Mouse (Mus musculus) splenic B cell, adult 2 months (primary cell): Measurements from ENCODE around the gene Trem1.

ENCODE experiments used
- DNase-seq: peaks from one replicate; pipeline ENCODE4 v3.0.0-alpha.2; 2011; ENCODE audit warnings: low read depth, low spot score
- H3K27me3 ChIP-seq: 2 replicates; pipeline ENCODE4 v1.6.1; 2012; ENCODE audit warnings: mild to moderate bottlenecking, low read length, moderate library complexity, mixed read lengths; ENCODE audit not compliant: control insufficient read depth, poor library complexity, insufficient read depth, severe bottlenecking
- H3K36me3 ChIP-seq: 2 replicates; pipeline ENCODE4 v1.6.1; 2012; ENCODE audit warnings: mild to moderate bottlenecking, low read length, moderate library complexity, mixed read lengths; ENCODE audit not compliant: control insufficient read depth, poor library complexity, insufficient read depth, severe bottlenecking

Gene Trem1

DNA sequence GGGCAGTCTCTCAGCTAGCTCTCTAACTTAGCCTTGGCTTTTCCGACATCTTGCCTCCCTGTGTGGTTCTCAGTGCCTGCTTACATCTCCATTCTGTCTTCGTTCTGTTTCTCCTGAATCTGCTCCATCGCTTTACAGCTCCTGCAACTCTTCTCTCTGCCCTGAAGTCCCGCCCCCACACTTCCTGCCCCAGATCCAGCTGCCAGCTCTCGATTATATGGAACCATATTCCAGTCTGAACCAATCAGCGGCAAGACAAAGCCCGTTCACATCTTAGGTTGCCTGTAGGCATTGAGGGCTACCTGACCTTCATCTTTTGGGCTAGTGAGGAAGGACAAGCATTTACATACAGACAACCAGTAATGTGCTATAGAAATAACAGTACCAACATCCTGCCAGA, 18.1 kb downstream of the Trem1 start:
- H3K36me3 ChIP-seq: no peaks in the 10 kb centered on the region
- DNase-seq: no peak
- H3K27me3 ChIP-seq: no peaks in the 10 kb centered on the region

DNA sequence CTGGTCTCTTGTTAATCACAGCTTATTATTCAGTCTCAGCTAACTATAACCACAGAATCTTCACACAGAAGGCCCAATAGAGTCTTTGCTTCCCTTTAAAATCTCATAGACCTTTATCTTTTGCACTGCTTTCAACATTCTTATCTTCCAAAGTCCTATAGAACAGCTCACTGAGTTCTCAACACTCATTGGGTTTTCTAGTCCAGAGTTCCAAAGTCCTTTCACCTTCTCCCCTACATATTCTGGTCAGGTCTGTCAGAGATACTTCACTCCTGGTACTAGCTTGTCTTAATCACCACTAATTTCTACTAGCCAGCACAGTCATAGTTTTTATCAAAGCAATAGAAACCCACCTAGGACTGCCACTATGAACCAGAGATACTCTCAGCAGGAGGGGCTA, 24.0 kb downstream of the Trem1 start:
- no peak for DNase-seq
- H3K27me3 ChIP-seq: no peaks in the 10 kb centered on the region
- no peaks in the 10 kb centered on the region for H3K36me3 ChIP-seq

DNA sequence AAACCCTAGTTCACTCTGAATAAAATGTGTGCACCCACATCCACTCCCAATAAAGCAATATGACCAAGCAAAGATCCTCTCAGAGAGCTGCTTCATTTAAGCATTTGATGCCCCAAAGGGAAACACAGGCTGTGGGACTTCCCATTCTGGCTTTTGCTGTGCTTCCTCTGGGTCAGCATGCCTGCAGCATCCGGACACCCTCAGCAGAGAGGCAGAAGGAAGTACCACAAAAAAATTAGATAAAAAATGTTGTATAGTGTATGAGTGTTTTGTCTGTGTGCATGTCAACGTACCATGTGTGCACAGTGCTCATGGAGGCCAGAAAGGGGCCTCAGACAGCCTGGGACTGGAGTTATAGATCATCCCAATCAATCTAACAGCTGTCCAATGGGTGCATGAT, 29.3 kb downstream of the Trem1 start:
- H3K36me3 ChIP-seq: no peaks in the 10 kb centered on the region
- H3K27me3 ChIP-seq: no peaks in the 10 kb centered on the region
- no peak for DNase-seq

DNA sequence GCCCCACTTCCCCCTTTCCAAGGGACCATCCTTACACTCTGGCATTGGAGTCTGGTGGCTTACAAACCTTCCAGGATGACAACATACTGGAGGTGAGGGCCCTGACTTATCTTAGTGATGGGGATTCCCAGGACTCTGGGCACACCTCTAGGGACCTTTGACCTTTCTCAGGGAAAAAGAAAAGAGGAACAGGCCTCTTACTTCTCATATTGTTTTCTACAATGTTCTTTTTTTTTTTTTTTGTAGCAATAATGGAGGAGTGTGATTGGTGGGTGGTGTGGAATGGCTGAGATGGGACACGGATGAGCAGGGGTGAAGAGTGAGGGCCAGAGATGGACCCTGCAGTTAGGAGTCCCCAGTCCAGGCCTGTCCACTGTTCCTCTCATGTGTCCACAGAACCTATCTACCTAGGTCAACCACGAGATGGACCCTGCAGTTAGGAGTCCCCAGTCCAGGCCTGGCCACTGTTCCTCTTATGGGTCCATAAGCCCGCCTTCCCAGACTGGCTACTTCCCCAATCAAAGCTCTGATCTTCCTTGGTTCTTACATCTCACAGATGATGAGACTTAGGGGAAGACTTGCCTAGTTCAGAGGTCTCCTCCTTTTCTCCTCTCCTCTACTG, 31.3 kb downstream of the Trem1 start, which contains the start of gene Treml4:
Treml4 (plus strand) TSS at position 555 of the 622 bp plus-strand sequence.
- H3K27me3 ChIP-seq: no peaks in the 10 kb centered on the region
- H3K36me3 ChIP-seq: no peaks in the 10 kb centered on the region
- DNase-seq: peak; percentile 39

DNA sequence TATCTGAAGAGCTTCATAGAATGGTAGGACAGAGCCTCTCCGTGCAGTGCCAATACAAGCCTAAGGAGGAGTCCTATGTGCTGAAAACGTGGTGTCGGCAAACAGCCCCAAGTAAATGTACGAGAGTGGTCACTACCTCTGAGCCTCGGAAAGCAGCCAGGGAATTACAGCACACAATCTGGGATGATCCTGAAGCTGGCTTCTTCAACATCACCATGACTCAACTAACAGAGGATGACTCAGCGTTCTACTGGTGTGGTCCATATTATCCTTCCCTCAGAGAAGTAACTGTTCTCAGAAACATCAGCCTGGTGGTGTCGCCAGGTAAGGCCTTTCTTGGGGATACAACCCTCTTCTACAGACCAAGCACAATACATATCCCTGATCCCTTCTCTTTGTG, 32.1 kb downstream of the Trem1 start:
- no peak for DNase-seq
- no peaks in the 10 kb centered on the region for H3K36me3 ChIP-seq
- H3K27me3 ChIP-seq: no peaks in the 10 kb centered on the region

DNA sequence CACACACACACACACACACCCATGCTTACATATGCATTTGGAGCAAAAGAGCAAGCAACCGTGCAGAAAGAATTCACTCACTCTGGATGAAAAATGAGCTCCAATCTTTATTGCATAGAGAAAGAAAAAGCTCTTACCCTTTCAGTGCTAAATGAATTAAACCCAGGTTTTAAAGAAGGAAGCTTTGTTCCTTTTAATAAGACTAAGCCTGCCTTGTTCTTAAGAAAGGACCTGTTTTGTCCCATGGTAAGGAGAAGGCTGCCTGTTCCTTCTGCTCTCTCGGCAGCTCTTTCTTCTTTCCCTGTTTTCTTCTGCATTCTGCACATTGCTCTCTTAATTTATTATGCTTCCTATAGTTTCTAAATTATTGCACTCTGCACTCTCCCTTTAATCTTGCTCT, 33.6 kb downstream of the Trem1 start:
- no peak for DNase-seq
- Histone ChIP-seq H3K36me3 (no peaks in the 10 kb centered on the region), H3K27me3 (no peaks in the 10 kb centered on the region)

DNA sequence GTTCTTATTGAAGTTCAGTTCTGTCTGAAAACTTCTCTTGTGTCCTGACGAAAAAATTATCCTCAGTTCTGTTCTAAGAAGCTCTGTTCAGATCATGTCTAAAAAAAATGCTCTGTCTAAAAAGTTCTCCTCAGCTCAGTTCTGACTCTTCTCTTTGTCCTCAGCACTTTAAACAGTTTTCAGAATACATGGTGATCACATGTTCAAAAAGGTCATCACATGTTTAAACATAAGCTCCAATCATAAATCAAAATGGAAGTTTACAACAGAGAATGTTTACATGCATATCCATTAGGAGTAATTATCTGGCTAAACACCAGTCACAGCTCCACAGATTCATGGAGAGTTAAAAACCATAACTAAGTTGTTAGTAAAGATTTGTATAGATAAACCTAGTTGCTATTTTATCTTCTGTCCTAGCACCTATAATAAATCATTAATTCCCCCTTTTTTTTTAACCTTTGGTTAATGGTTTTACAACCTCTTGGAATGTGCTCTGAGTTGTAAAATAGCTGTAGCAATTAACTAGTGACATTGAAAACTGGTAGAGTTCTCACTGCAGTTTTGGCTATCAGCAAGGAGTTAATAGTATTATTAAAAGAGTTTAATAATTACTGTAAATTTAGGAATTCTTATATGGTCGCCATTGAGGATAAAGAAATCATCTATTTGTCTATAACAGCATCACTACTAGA, 34.2 kb downstream of the Trem1 start:
- H3K27me3 ChIP-seq: no peaks in the 10 kb centered on the region
- no peaks in the 10 kb centered on the region for H3K36me3 ChIP-seq
- DNase-seq: no peak

DNA sequence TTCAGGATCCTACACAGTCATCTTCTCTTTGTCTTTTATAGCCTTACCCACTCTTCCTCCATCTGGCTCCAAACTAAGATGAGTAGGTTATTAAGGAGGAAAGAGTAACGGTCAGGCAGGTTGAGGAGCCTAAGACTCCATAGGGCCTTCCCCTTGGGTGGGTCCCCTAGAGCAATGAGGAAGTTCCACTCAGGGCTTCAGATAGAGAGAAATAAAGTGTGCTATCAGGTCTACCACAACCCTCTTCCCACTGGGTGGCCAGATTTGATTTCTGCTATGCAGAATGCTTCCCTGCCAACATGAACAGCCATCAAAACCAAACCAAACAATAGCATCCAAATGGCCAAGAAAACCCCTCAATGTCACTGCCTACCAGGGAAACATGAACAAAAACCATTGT, 35.0 kb downstream of the Trem1 start:
- peak; percentile 38 for DNase-seq
- Histone ChIP-seq H3K27me3 (no peaks in the 10 kb centered on the region), H3K36me3 (no peaks in the 10 kb centered on the region)

DNA sequence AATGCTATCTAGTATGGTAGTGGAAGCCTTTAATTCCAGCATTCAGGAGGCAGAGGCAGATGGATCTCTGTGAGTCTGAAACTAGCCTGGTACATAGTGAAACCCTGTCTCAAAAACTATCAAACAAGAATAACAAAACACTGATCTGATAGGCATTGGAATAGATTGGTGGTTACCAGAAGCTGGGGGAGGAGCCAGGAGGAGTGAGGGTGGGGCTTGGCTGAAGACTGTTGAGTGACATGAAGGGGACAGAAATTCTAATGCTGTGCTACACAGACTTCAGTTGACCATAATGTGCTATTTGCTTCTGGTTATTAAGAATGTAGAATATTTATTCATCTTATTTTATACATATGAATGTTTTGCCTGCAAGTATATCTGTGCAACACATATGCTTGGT, 35.7 kb downstream of the Trem1 start:
- H3K36me3 ChIP-seq: no peaks in the 10 kb centered on the region
- no peak for DNase-seq
- no peaks in the 10 kb centered on the region for H3K27me3 ChIP-seq

DNA sequence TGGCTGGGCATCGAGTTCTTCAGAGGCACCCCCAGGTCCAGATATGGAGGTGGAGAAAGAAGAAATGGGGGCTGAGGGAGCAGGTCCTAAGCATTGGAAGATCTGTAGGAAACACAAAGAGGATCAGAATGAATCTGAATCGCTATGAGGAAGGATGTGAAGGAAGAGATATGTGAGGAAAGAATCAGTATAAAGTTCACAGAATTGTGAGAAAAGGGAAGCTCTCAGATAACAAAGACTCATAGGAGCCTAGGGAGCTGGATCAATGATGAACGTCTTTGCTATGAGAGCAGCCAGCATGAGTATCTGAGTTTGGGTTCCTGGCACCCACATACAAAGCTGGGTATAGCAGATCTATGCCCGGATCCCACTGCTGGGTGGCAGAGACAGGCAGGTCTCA, 37.3 kb downstream of the Trem1 start:
- Histone ChIP-seq H3K27me3 (no peaks in the 10 kb centered on the region), H3K36me3 (no peaks in the 10 kb centered on the region)
- DNase-seq: no peak

DNA sequence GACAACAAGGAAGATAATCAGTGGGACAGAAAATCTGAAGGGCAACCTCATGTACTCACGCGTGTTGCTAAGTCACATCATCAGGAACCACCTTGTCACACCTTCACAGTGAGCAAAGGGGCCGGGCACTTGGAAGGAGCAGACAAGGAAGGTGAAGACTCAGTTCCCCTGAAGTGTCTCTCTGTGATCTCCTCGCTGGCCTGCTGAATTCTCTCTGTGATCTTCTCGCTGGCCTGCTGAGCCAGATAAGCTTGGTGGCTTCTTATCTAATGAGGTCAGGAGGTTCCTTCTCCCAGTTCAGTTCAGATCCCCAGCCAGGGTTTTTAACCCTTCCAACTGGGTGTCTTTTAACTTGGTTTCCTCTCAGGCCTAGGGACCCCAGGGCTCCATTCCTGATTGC, 39.6 kb downstream of the Trem1 start:
- DNase-seq: no peak
- Histone ChIP-seq H3K27me3 (no peaks in the 10 kb centered on the region), H3K36me3 (no peaks in the 10 kb centered on the region)

DNA sequence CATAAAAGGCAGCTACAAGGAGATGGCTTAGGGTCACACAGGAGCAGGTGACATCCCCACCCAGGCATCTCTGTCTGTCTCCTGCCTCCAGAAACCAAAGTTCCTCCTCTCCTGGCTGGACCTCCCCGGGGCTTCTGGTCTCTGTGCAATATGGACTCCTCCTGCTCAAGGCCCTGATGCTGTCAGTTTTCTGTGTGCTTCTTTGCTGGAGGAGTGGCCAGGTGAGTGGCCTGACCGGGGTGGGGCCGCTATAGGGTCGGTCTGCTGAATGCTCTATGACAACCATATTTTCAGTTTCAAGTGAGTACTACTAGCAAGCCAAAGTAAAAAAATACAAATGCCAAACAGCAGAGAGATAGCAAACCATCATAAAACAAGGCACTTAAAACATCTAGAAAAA, 40.0 kb downstream of the Trem1 start:
- no peaks in the 10 kb centered on the region for H3K27me3 ChIP-seq
- no peak for DNase-seq
- no peaks in the 10 kb centered on the region for H3K36me3 ChIP-seq

DNA sequence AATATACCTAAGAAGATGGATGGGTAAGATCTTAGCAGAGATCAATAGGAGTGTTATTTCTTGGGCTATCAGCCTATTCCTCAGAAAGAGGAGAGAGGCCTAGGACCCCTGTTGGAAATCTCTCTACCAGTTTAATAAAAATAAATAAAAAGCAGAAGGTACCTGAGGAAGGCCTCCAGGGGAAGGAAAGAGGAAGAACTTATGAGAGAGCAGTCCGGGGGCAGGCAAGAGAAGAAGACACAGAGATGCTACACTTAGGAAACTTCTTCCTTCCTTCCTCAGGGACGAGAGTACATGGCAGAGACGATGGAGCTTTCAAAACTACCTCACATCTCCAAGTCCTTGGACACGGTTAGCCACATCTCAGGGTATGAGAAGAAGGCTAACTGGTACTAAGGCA, 41.5 kb downstream of the Trem1 start:
- Histone ChIP-seq H3K36me3 (no peaks in the 10 kb centered on the region), H3K27me3 (no peaks in the 10 kb centered on the region)
- DNase-seq: no peak

DNA sequence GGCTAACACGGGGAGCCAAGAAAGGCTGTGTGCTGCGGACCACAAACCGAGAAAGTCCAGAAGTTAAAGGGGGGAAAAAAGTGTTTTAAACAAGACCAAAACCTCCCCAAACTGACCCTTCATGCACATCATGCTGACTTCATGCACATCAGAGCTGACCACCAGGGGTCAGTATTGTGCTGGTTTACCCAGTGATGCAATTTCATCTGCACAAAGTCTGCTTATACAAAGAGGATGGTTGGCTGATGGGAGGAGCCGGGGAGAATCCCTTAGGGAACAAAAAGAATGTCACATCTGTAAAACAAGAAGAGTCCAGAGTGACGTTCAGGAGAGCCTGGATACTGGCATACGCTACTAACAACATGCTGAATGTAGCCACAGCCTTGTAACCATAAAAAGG, 42.3 kb downstream of the Trem1 start:
- peak; percentile 92 for DNase-seq
- Histone ChIP-seq H3K27me3 (no peaks in the 10 kb centered on the region), H3K36me3 (no peaks in the 10 kb centered on the region)

DNA sequence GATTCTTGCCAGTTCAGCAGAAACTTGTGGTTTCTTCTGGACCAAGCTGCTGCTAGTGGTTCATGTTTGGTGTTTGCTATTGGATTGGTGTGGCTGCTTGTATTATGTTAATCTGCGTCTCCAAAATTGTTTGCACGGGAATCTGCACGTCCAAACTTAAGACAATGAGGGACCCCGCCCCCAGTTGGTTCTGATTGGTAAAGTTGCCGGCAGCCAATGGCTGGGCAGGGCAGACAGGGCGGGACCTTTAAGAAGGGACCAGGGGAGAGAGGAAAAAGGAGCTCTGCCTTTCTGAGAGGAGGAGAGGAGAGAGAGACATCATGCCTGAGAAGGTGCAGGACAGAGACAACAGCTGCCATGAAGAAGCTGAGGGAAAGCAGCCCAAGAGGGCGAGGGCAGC, 43.2 kb downstream of the Trem1 start:
- H3K27me3 ChIP-seq: no peaks in the 10 kb centered on the region
- H3K36me3 ChIP-seq: no peaks in the 10 kb centered on the region
- no peak for DNase-seq

DNA sequence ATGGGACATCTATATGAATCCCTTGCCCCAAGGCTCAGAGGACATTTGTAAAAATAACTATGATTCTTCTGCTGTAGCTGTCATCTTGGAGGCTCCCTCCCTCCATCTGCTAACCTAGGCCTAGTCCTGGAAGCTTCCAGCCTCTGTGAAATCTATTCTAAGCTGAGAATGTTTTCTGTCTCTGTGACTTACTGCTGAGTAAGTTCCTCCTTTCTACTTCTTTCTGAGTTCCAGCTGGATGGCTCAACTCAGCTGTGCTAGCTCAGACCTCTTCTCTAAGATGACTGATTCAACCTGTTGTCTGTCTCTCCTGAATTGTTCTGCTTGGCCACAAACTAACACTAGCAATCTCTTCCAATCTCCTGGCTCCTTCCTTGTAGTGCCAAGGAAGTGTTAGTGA, 45.8 kb downstream of the Trem1 start:
- peak; percentile 35 for DNase-seq
- no peaks in the 10 kb centered on the region for H3K36me3 ChIP-seq
- no peaks in the 10 kb centered on the region for H3K27me3 ChIP-seq
